9 mouse cellular contexts compared by ENCODE assay signal in genomic region chr5:121834241-121834606, GRCm38 (mm10). TPM values are rescaled to one million over a fixed set of nuclear protein-coding genes. Genes with fewer than 3 reads are reported as not detected.
A peak's percentile ranks its signal among the peaks of the same experiment; 100 is the strongest.
DNase-seq lines count a peak whose midpoint lies in the region; ATAC-seq and TF ChIP-seq lines count a peak whose summit lies in the region.
"Had no signal": no experiment of that assay in that cellular context is flagged by ENCODE, and none has a peak within 500 bp of the region (broad histone marks: within the 10 kb centered on the region; RNA-seq: fewer than 3 reads in every experiment).

No protein-coding gene starts in this region.

- peak overlapping the region; percentile 90 for H3K4me2 ChIP-seq in hindbrain, embryonic 15.5 days
- peak overlapping the region; percentile 95 for H3K4me2 ChIP-seq in neural tube, embryonic 12.5 days (replicated peaks)

- no peaks in the 10 kb centered on the region for H3K9me3 ChIP-seq in hindbrain, embryonic 15.5 days
- H3K9me3 ChIP-seq in neural tube, embryonic 12.5 days, result no peaks in the 10 kb centered on the region

- no peak for TF ChIP-seq POLR2A in lung, adult 2 months (IDR thresholded peaks at IDR 0.05; ENCODE audit: borderline replicate concordance, extremely low read depth, low read depth, low read length)

- H3K27ac ChIP-seq in hindbrain, embryonic 15.5 days (replicated peaks), result no peak overlapping the region
- H3K27ac ChIP-seq in neural tube, embryonic 12.5 days, result no peak overlapping the region

- TF ChIP-seq CTCF in lung, adult 2 months (IDR thresholded peaks at IDR 0.05; ENCODE audit: insufficient read depth, low read length), result no peak

- H3K9ac ChIP-seq in hindbrain, embryonic 15.5 days, result no peak overlapping the region
- H3K9ac ChIP-seq in neural tube, embryonic 12.5 days, result no peak overlapping the region

- ATAC-seq in hindbrain, embryonic 15.5 days (ENCODE audit: low FRiP score, low read depth), result no peak
- ATAC-seq in neural tube, embryonic 12.5 days (ENCODE audit: low FRiP score, low read depth), result no peak

- DNase-seq in cerebellum, adult 9-11 months, result peak; percentile 73
- no peak for DNase-seq in cerebellum, adult 9-10 months
- DNase-seq in lung, adult 2 months, result no peak
- no peak for DNase-seq in lung, adult 18-20 months
- no peak for DNase-seq in layer of hippocampus, adult 9-10 months (ENCODE audit: low spot score)
- DNase-seq in ovary, postnatal 36 days (ENCODE audit: low spot score), result no peak
- DNase-seq: layer of hippocampus, adult 9-11 months had no signal

- H3K4me1 ChIP-seq in lung, adult 2 months (ENCODE audit: control insufficient read depth, insufficient read depth, low read length), result peaks cover 33% of the 10 kb centered on the region
- H3K4me1 ChIP-seq in hindbrain, embryonic 15.5 days (replicated peaks), result peaks cover 66% of the 10 kb centered on the region
- H3K4me1 ChIP-seq in neural tube, embryonic 12.5 days, result peaks cover 61% of the 10 kb centered on the region

- no peaks in the 10 kb centered on the region for H3K36me3 ChIP-seq in hindbrain, embryonic 15.5 days
- no peaks in the 10 kb centered on the region for H3K36me3 ChIP-seq in neural tube, embryonic 12.5 days

- peak overlapping the region; percentile 33 for H3K4me3 ChIP-seq in lung, adult 2 months (replicated peaks; ENCODE audit: extremely low read depth, low read depth, low read length)
- H3K4me3 ChIP-seq in hindbrain, embryonic 15.5 days, result no peak overlapping the region; the same call in 1 of the 2 replicates
- H3K4me3 ChIP-seq in neural tube, embryonic 12.5 days, result no peak overlapping the region

- H3K27me3 ChIP-seq in hindbrain, embryonic 15.5 days, result peaks cover 19% of the 10 kb centered on the region
- H3K27me3 ChIP-seq in neural tube, embryonic 12.5 days (replicated peaks), result peaks cover 39% of the 10 kb centered on the region

- WGBS in lung, adult 2 months, result 43% methylated on average over 7 of the region's 7 CpGs
- 82% methylated on average over 7 of the region's 7 CpGs for WGBS in hindbrain, embryonic 15.5 days
- 76% methylated on average over 7 of the region's 7 CpGs for WGBS in neural tube, embryonic 12.5 days

RNA-seq across cellular contexts. Expression of gene Sh2b3, which starts 3.2 kb away (rescaled TPM):
- polyA plus RNA-seq in lung, adult 2 months (2012; rRNA removed), result 58.8 and 106 TPM in 2 replicates
- 8.0 TPM in 2 replicates for polyA plus RNA-seq in hindbrain, embryonic 15.5 days (2015; fragmentation: Nextera tagmentation; extraction: Ambion mirVana)
- 11.3 and 12.9 TPM in 2 replicates for polyA plus RNA-seq in neural tube, embryonic 12.5 days (2016; fragmentation: Nextera tagmentation; extraction: Ambion mirVana)

RNA-seq across cellular contexts. Expression of gene Pheta1, which starts 14.6 kb away (rescaled TPM):
- polyA plus RNA-seq in lung, adult 2 months (2012; rRNA removed), result 20.4 and 25.3 TPM in 2 replicates
- 40.3 and 42.0 TPM in 2 replicates for polyA plus RNA-seq in hindbrain, embryonic 15.5 days (2015; fragmentation: Nextera tagmentation; extraction: Ambion mirVana)
- 47.1 and 49.8 TPM in 2 replicates for polyA plus RNA-seq in neural tube, embryonic 12.5 days (2016; fragmentation: Nextera tagmentation; extraction: Ambion mirVana)
